Mouse (Mus musculus) stomach, embryonic 14.5 days (tissue): ENCODE results near the gene Rims4. TPM values are rescaled to one million over a fixed set of nuclear protein-coding genes. Genes with fewer than 3 reads are reported as not detected.

Source experiments
- ATAC-seq: fragments of 200-750 bp; cut with Nextera tagmentation; 2 replicates; pipeline ENCODE4 v1.8.0; 2017; ENCODE audit warnings: low read depth, moderate TSS enrichment; ENCODE audit not compliant: insufficient number of reproducible peaks, insufficient read depth, low FRiP score
- H3K27ac ChIP-seq: fragments of 300-500 bp; sonication (generic); 2 replicates; pipeline ENCODE4 v1.5.1; 2014; ENCODE audit warnings: mild to moderate bottlenecking, low read length, moderate library complexity, mixed read lengths
- H3K27me3 ChIP-seq: fragments of 300-500 bp; sonication (generic); 2 replicates; pipeline ENCODE4 v1.6.1; 2014; ENCODE audit warnings: low read length, control low read depth, mixed read lengths; ENCODE audit not compliant: control insufficient read depth, insufficient read depth
- H3K36me3 ChIP-seq: fragments of 300-500 bp; sonication (generic); 2 replicates; pipeline ENCODE4 v1.6.1; 2014; ENCODE audit warnings: mild to moderate bottlenecking, control low read depth, low read length, moderate library complexity, mixed read lengths; ENCODE audit not compliant: control insufficient read depth, insufficient read depth
- H3K4me1 ChIP-seq: fragments of 300-500 bp; sonication (generic); 2 replicates; pipeline ENCODE4 v1.6.1; 2014; ENCODE audit warnings: low read length, control low read depth, mixed read lengths; ENCODE audit not compliant: control insufficient read depth, insufficient read depth
- H3K4me2 ChIP-seq: fragments of 300-500 bp; sonication (generic); replicated peaks from 2 replicates; pipeline ENCODE4 v1.6.1; 2014; ENCODE audit warnings: low read depth, low read length, control low read depth
- H3K4me3 ChIP-seq: fragments of 300-500 bp; sonication (generic); 2 replicates; pipeline ENCODE4 v1.5.1; 2014; ENCODE audit warnings: low read depth, low read length, control low read depth
- H3K9ac ChIP-seq: fragments of 300-500 bp; sonication (generic); replicated peaks from 2 replicates; pipeline ENCODE4 v1.6.1; 2014; ENCODE audit warnings: low read depth, mild to moderate bottlenecking, control low read depth, low read length, moderate library complexity, mixed read lengths
- H3K9me3 ChIP-seq: fragments of 300-500 bp; sonication (generic); 2 replicates; pipeline ENCODE4 v1.6.1; 2016; ENCODE audit warnings: low read depth, low read length, control low read depth; ENCODE audit not compliant: control insufficient read depth
- WGBS: fragments of 180-500 bp; shearing (Covaris S2); extraction: QIAGEN DNeasy Blood & Tissue Kit; methylation state at CpG from one replicate; pipeline ENCODE4 v1.1.7; 2014; 5-methylcytosine and 5-hydroxymethylcytosine counted together
- polyA plus RNA-seq: library from polyadenylated mRNA; unstranded; fragments of >200 nt; fragmentation: Nextera tagmentation; extraction: Ambion mirVana; gene quantifications from 2 replicates; pipeline ENCODE4 v1.2.1, GENCODE M21; 2014

The Rims4 gene
- polyA plus RNA-seq, 1 experiment from 2014 or later: 0.06 TPM

DNA sequence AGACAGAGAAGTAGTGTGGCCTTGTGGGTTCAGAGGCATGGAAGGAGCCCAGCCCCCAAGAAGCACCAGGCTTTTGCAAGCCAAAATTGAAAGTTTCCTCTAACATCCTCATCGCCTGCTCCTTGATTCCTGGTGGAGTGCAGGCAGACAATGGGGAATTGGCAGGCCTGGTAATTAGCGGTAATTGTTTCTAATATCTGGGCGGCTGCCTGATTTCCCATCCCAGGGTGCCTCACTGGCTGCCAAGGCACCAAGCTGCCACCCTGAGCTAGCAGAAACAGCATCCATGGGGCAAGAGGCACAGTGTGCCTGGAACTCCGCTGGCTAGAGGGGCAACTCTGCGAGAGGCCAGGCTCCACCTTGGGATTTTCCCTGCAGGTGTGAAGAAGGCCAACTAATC is 48.7 kb downstream of the Rims4 start:
- Histone ChIP-seq H3K27me3 (no peaks in the 10 kb centered on the region), H3K27ac (no peak overlapping the region), H3K4me3 (no peak overlapping the region), H3K9me3 (no peaks in the 10 kb centered on the region), H3K36me3 (no peaks in the 10 kb centered on the region), H3K9ac (no peak overlapping the region), H3K4me2 (no peak overlapping the region), H3K4me1 (no peaks in the 10 kb centered on the region)
- WGBS: 45% methylated on average over 5 of the region's 5 CpGs
- no peak for ATAC-seq

DNA sequence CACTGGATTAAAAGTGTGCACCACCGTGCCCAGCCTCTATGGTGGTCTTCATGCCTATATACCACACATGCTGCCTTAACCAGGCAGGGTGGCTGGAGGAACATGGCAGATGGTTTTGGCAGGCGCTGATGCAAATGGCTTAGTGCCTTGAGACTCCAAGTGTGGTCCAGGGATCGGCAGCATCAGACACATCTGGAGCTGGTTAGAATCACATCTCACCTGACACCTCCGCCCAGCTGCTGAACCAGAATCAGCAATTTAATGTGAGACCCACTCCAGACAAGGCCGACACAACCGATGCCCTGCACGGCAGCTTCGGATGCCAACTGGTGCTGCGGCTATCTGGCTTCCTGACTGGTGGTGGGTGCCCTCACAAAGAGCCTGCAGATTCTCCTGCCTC is 52.4 kb downstream of the Rims4 start:
- Histone ChIP-seq H3K36me3 (no peaks in the 10 kb centered on the region), H3K9me3 (no peaks in the 10 kb centered on the region), H3K9ac (no peak overlapping the region), H3K4me1 (no peaks in the 10 kb centered on the region), H3K27ac (no peak overlapping the region), H3K27me3 (no peaks in the 10 kb centered on the region), H3K4me2 (no peak overlapping the region), H3K4me3 (no peak overlapping the region)
- WGBS: 84% methylated on average over 9 of the region's 9 CpGs
- ATAC-seq: no peak

DNA sequence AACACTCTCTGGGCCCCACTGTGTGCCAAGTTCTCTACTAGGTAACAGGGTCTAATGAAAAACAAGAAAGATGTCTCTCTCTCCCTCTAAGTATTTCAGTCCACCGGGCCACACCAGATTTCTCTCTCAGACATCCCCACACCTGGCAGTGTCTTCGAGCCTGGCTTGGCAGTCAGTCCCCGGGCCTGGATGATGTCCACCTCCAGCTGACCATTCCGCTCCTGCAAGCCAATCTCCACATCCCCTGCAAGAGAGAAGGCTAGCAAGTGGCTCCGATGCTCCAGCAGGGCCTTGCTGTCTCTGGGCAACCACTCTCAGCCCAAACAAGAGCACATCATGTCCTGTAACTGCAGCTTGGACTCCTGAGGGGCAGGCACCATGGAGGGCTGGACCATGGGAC is 53.2 kb downstream of the Rims4 start:
- no peak overlapping the region for H3K4me3 ChIP-seq
- ATAC-seq: no peak

DNA sequence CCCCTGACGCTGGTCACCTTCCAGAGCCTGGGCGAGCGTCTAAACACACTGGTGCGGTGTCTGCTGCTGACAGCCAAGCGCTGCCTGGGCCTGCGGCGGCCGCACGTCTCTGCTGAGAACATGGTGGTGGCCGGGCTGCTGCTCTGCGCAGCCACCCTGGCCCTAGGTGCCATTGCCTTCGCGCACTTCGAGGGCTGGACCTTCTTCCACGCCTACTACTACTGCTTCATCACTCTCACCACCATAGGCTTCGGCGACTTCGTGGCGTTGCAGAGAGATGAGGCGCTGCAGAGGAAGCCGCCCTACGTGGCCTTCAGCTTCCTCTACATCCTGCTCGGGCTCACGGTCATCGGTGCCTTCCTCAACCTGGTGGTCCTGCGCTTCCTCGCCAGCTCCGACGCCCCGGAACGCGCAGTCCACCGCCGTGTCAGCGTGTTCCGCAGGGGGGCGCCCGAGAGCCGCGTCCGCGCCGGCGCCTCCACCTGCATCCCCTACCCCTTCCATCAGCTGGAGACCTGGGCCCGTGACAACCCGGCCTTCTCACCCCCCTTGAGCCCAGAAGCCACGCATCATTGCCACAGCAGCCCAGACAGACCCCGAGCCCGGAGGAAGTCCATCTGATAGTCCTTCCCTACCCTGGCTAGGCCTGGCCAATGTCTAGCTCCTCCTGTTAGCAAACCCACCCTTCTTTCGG is 60.1 kb downstream of the Rims4 start:
- ATAC-seq: no peak
- no peaks in the 10 kb centered on the region for H3K36me3 ChIP-seq
- no peaks in the 10 kb centered on the region for H3K4me1 ChIP-seq
- no peak overlapping the region for H3K27ac ChIP-seq
- WGBS: 12% methylated on average over 50 of the region's 50 CpGs
- 0 out of 2 replicates have a peak overlapping the region, but pooled peaks have one; percentile 16 for H3K4me2 ChIP-seq
- no peaks in the 10 kb centered on the region for H3K9me3 ChIP-seq
- peaks cover 28% of the 10 kb centered on the region for H3K27me3 ChIP-seq
- H3K9ac ChIP-seq: no peak overlapping the region
- no peak overlapping the region for H3K4me3 ChIP-seq

More for the DNA sequence above, 53.2 kb downstream of the Rims4 start:
- no peak overlapping the region for H3K27ac ChIP-seq
- no peak overlapping the region for H3K4me2 ChIP-seq
- H3K27me3 ChIP-seq: no peaks in the 10 kb centered on the region
- no peaks in the 10 kb centered on the region for H3K36me3 ChIP-seq
- no peaks in the 10 kb centered on the region for H3K4me1 ChIP-seq
- H3K9ac ChIP-seq: no peak overlapping the region
- 93% methylated on average over 5 of the region's 5 CpGs for WGBS
- no peaks in the 10 kb centered on the region for H3K9me3 ChIP-seq

DNA sequence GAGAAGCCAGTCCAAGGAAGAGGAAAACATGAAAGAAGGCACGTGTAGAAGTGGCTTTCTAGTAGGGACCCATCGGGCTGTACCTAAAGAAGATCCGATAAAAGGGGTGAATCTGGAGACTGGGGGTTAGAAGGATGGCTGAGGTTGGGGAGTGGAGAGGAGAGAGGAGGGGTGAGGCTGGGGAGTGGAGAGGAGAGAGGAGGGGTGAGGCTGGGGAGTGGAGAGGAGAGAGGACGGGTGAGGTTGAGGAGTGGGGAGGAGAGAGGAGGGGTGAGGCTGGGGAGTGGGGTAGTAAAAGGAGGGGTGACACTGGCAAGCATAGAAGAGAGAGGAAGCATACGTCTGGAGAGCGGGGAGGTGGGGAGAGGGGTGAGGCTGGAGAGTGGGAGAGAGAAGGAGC is 61.2 kb downstream of the Rims4 start:
- 77% methylated on average over 6 of the region's 6 CpGs for WGBS
- ATAC-seq: 0 out of 2 replicates have a peak, but pooled peaks have one; percentile 21

DNA sequence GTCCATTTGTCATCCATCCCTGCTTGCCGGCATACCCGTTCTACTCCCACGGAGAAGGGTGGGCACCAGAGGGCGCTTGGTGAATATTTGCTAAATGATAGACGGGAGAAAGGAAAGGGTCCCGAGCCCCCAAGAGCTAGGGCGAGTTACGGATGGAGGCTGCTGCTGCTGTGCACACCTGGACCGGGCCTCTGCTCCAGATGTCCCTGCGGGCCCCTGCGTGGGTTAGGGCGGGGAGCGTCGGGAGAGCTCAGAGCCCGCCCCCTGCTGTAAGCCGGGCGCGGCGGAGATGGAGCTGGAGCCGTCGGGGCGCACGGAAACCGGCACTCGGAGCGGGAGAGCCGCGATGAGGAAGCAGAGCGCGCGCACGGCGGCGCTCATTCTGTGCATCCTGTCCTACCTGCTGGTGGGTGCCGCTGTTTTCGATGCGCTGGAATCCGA is 65.0 kb downstream of the Rims4 start, which contains the start of gene Kcnk15:
Kcnk15 (plus strand) TSS at position 191 of the 441 bp plus-strand sequence.
- Histone ChIP-seq H3K9me3 (no peaks in the 10 kb centered on the region), H3K27me3 (peaks cover 42% of the 10 kb centered on the region), H3K4me1 (no peaks in the 10 kb centered on the region), H3K4me2 (0 out of 2 replicates have a peak within 1 kb of the TSS, but pooled peaks have one; percentile 22), H3K4me3 (peak within 1 kb of the TSS; percentile 17; the same call in 1 of the 2 replicates), H3K36me3 (no peaks in the 10 kb centered on the region), H3K27ac (no peak within 1 kb of the TSS), H3K9ac (no peak within 1 kb of the TSS)
- ATAC-seq: no peak
- 2% methylated on average over 38 of the region's 38 CpGs for WGBS

More for the DNA sequence above, 61.2 kb downstream of the Rims4 start:
- no peak overlapping the region for H3K27ac ChIP-seq
- H3K4me2 ChIP-seq: no peak overlapping the region
- H3K9me3 ChIP-seq: no peaks in the 10 kb centered on the region
- H3K4me3 ChIP-seq: no peak overlapping the region
- no peaks in the 10 kb centered on the region for H3K4me1 ChIP-seq
- peaks cover 35% of the 10 kb centered on the region for H3K27me3 ChIP-seq
- no peak overlapping the region for H3K9ac ChIP-seq
- H3K36me3 ChIP-seq: no peaks in the 10 kb centered on the region

DNA sequence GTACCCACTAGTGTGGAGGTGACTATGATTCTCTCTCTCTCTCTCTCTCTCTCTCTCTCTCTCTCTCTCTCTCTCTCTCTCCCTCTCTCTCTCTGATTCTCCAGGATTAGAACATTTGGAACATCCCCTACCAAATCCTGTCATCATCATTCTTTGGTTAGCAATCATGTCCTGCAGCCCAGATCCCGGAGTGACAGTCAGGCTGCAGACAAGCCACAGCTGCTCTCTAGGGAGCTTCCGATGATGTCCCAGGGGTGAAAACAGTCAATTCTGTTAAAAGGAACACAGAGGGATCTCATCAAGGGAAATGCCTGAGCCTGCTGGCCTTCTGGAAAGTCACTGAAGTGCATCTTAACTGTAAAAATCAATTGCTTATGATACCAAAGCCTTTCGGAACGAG is 76.4 kb downstream of the Rims4 start:
- no peak overlapping the region for H3K4me3 ChIP-seq
- H3K4me1 ChIP-seq: no peaks in the 10 kb centered on the region
- 49% methylated on average over 4 of the region's 4 CpGs for WGBS
- no peaks in the 10 kb centered on the region for H3K27me3 ChIP-seq
- no peaks in the 10 kb centered on the region for H3K36me3 ChIP-seq
- no peak overlapping the region for H3K4me2 ChIP-seq
- H3K27ac ChIP-seq: no peak overlapping the region
- H3K9ac ChIP-seq: no peak overlapping the region
- no peak for ATAC-seq
- H3K9me3 ChIP-seq: no peaks in the 10 kb centered on the region

DNA sequence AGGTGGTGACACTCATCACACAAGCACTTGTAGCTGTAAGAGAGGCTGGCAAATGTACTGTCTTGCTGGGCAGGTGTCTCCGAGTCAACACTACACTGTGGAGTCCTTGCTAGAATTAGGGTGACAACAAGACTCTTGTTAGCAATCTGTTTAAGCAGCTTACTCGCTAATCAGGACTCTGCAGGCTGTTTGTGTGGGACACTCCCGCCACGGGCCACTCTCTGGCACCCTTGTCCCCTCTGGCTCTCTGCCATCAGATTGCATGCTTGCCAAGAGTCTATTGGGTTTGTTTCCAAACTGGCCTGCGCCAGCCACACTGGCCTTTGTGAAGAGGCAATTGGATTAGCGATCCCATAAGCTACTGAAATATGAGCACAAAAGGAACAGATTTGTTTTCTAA is 79.0 kb downstream of the Rims4 start:
- H3K9ac ChIP-seq: no peak overlapping the region
- WGBS: 65% methylated on average over 6 of the region's 6 CpGs
- no peaks in the 10 kb centered on the region for H3K27me3 ChIP-seq
- H3K27ac ChIP-seq: no peak overlapping the region
- no peaks in the 10 kb centered on the region for H3K9me3 ChIP-seq
- no peaks in the 10 kb centered on the region for H3K4me1 ChIP-seq
- ATAC-seq: no peak
- H3K4me2 ChIP-seq: no peak overlapping the region
- no peaks in the 10 kb centered on the region for H3K36me3 ChIP-seq
- no peak overlapping the region for H3K4me3 ChIP-seq

DNA sequence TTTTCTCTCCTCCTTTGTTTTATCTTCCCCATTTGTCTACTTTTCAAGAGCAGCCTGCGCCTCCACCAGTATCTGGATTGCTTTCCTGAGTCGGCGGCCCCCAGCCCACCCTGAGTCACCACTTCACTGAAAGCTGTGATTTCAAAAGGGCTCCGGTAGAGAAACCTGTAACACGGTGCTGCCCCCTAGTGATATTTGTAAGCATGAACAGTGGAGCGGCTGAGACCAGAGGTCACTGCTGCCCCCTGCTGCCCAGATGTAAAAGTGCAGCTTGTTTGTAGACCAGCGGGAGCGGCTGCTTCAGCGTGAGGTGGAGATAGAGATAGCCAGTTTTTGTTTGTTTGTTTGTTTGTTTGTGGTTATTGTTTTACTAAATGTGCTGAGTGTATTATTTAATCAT is 80.4 kb downstream of the Rims4 start:
- no peaks in the 10 kb centered on the region for H3K36me3 ChIP-seq
- H3K4me1 ChIP-seq: no peaks in the 10 kb centered on the region
- no peak overlapping the region for H3K27ac ChIP-seq
- WGBS: 23% methylated on average over 9 of the region's 9 CpGs
- no peak overlapping the region for H3K4me3 ChIP-seq
- no peak overlapping the region for H3K9ac ChIP-seq
- no peaks in the 10 kb centered on the region for H3K9me3 ChIP-seq
- no peak for ATAC-seq
- H3K4me2 ChIP-seq: no peak overlapping the region
- H3K27me3 ChIP-seq: no peaks in the 10 kb centered on the region
